Mouse (Mus musculus): ENCODE measurements around the gene Otop2. TPM values are rescaled to one million over a fixed set of nuclear protein-coding genes. Genes with fewer than 3 reads are reported as not detected.

The Otop2 gene
- polyA plus RNA-seq, 1 experiment from 2014 or later: not detected

GRCm38 (mm10) chr11:115337350-115337749 lies 30.4 kb downstream of the Otop2 start:
- 24% methylated on average over 3 of the region's 3 CpGs for WGBS (ENCODE audit: insufficient replicate concordance)
- Histone ChIP-seq H3K9me3 (ENCODE audit: low read length) (no peaks in the 10 kb centered on the region), H3K27ac (ENCODE audit: low read depth) (no peak overlapping the region), H3K4me2 (ENCODE audit: low read depth, low read length) (no peak overlapping the region), H3K9ac (replicated peaks) (no peak overlapping the region), H3K27me3 (ENCODE audit: insufficient read depth, low read length) (peaks cover 50% of the 10 kb centered on the region), H3K36me3 (replicated peaks; ENCODE audit: insufficient read depth, low read length) (no peaks in the 10 kb centered on the region), H3K4me1 (ENCODE audit: insufficient read depth) (no peaks in the 10 kb centered on the region), H3K4me3 (ENCODE audit: low read depth, low read length) (no peak overlapping the region)
- DNase-seq (no peak), ATAC-seq (no peak)
- TF ChIP-seq EP300 (IDR thresholded peaks at IDR 0.05; ENCODE audit: low read depth): no peak
- no peak for TF ChIP-seq CTCF (IDR thresholded peaks at IDR 0.05; ENCODE audit: low read depth)

- H3K27me3 ChIP-seq (ENCODE audit: insufficient read depth, low read length): peaks cover 49% of the 10 kb centered on the region
- no peak overlapping the region for H3K4me3 ChIP-seq (ENCODE audit: low read depth, low read length)
- H3K27ac ChIP-seq (ENCODE audit: low read depth): no peak overlapping the region
- no peaks in the 10 kb centered on the region for H3K9me3 ChIP-seq (ENCODE audit: low read length)
- ATAC-seq: no peak
- TF ChIP-seq EP300 (IDR thresholded peaks at IDR 0.05; ENCODE audit: low read depth) (no peak), CTCF (IDR thresholded peaks at IDR 0.05; ENCODE audit: low read depth) (no peak)
- H3K4me1 ChIP-seq (ENCODE audit: insufficient read depth): no peaks in the 10 kb centered on the region
- H3K4me2 ChIP-seq (ENCODE audit: low read depth, low read length): no peak overlapping the region
- WGBS (ENCODE audit: insufficient replicate concordance): 61% methylated on average over 1 of the region's 1 CpGs
- H3K9ac ChIP-seq (replicated peaks): no peak overlapping the region
- no peaks in the 10 kb centered on the region for H3K36me3 ChIP-seq (replicated peaks; ENCODE audit: insufficient read depth, low read length)
- DNase-seq: no peak
These were observed 30.9 kb downstream of the Otop2 start for GRCm38 (mm10) chr11:115337826-115338225.

- peaks cover 18% of the 10 kb centered on the region for H3K27me3 ChIP-seq (ENCODE audit: insufficient read depth, low read length)
- no peak overlapping the region for H3K9ac ChIP-seq (replicated peaks)
- no peak overlapping the region for H3K27ac ChIP-seq (ENCODE audit: low read depth)
- no peaks in the 10 kb centered on the region for H3K36me3 ChIP-seq (replicated peaks; ENCODE audit: insufficient read depth, low read length)
- H3K4me2 ChIP-seq (ENCODE audit: low read depth, low read length): no peak overlapping the region
- WGBS (ENCODE audit: insufficient replicate concordance): 45% methylated on average over 2 of the region's 2 CpGs
- no peaks in the 10 kb centered on the region for H3K9me3 ChIP-seq (ENCODE audit: low read length)
- ATAC-seq (no peak), DNase-seq (no peak)
- H3K4me1 ChIP-seq (ENCODE audit: insufficient read depth): no peaks in the 10 kb centered on the region
- no peak overlapping the region for H3K4me3 ChIP-seq (ENCODE audit: low read depth, low read length)
- no peak for TF ChIP-seq CTCF (IDR thresholded peaks at IDR 0.05; ENCODE audit: low read depth)
- TF ChIP-seq EP300 (IDR thresholded peaks at IDR 0.05; ENCODE audit: low read depth): no peak
These were observed 34.3 kb downstream of the Otop2 start for GRCm38 (mm10) chr11:115341246-115341645.

GRCm38 (mm10) chr11:115341866-115342265 lies 34.9 kb downstream of the Otop2 start:
- Histone ChIP-seq H3K9me3 (ENCODE audit: low read length) (no peaks in the 10 kb centered on the region), H3K27ac (ENCODE audit: low read depth) (no peak overlapping the region), H3K4me3 (ENCODE audit: low read depth, low read length) (no peak overlapping the region), H3K27me3 (ENCODE audit: insufficient read depth, low read length) (peaks cover 13% of the 10 kb centered on the region; the same call in 1 of the 2 replicates), H3K4me2 (ENCODE audit: low read depth, low read length) (no peak overlapping the region), H3K4me1 (ENCODE audit: insufficient read depth) (no peaks in the 10 kb centered on the region), H3K36me3 (replicated peaks; ENCODE audit: insufficient read depth, low read length) (no peaks in the 10 kb centered on the region), H3K9ac (replicated peaks) (no peak overlapping the region)
- WGBS (ENCODE audit: insufficient replicate concordance): 55% methylated on average over 6 of the region's 6 CpGs
- TF ChIP-seq EP300 (IDR thresholded peaks at IDR 0.05; ENCODE audit: low read depth): no peak
- TF ChIP-seq CTCF (IDR thresholded peaks at IDR 0.05; ENCODE audit: low read depth): no peak
- ATAC-seq (no peak), DNase-seq (no peak)

- TF ChIP-seq CTCF (IDR thresholded peaks at IDR 0.05; ENCODE audit: low read depth) (no peak), EP300 (IDR thresholded peaks at IDR 0.05; ENCODE audit: low read depth) (no peak)
- H3K27ac ChIP-seq (ENCODE audit: low read depth): no peak overlapping the region
- ATAC-seq (no peak), DNase-seq (no peak)
- no peaks in the 10 kb centered on the region for H3K4me1 ChIP-seq (ENCODE audit: insufficient read depth)
- H3K9ac ChIP-seq (replicated peaks): no peak overlapping the region
- WGBS (ENCODE audit: insufficient replicate concordance): 15% methylated on average over 12 of the region's 12 CpGs
- H3K27me3 ChIP-seq (ENCODE audit: insufficient read depth, low read length): 0 out of 2 replicates have a peak, but pooled peaks cover 8% of the 10 kb centered on the region
- no peak overlapping the region for H3K4me2 ChIP-seq (ENCODE audit: low read depth, low read length)
- H3K4me3 ChIP-seq (ENCODE audit: low read depth, low read length): no peak overlapping the region
- no peaks in the 10 kb centered on the region for H3K9me3 ChIP-seq (ENCODE audit: low read length)
- H3K36me3 ChIP-seq (replicated peaks; ENCODE audit: insufficient read depth, low read length): no peaks in the 10 kb centered on the region
These were observed 38.0 kb downstream of the Otop2 start for GRCm38 (mm10) chr11:115344967-115345366.

- no peak overlapping the region for H3K9ac ChIP-seq (replicated peaks)
- no peaks in the 10 kb centered on the region for H3K9me3 ChIP-seq (ENCODE audit: low read length)
- no peaks in the 10 kb centered on the region for H3K4me1 ChIP-seq (ENCODE audit: insufficient read depth)
- TF ChIP-seq EP300 (IDR thresholded peaks at IDR 0.05; ENCODE audit: low read depth) (no peak), CTCF (IDR thresholded peaks at IDR 0.05; ENCODE audit: low read depth) (no peak)
- no peaks in the 10 kb centered on the region for H3K36me3 ChIP-seq (replicated peaks; ENCODE audit: insufficient read depth, low read length)
- H3K27me3 ChIP-seq (ENCODE audit: insufficient read depth, low read length): 0 out of 2 replicates have a peak, but pooled peaks cover 6% of the 10 kb centered on the region
- ATAC-seq (no peak), DNase-seq (no peak)
- H3K27ac ChIP-seq (ENCODE audit: low read depth): no peak overlapping the region
- 37% methylated on average over 7 of the region's 7 CpGs for WGBS (ENCODE audit: insufficient replicate concordance)
- H3K4me3 ChIP-seq (ENCODE audit: low read depth, low read length): no peak overlapping the region
- no peak overlapping the region for H3K4me2 ChIP-seq (ENCODE audit: low read depth, low read length)
These were observed 38.6 kb downstream of the Otop2 start for GRCm38 (mm10) chr11:115345515-115345914.
